Mouse (Mus musculus) frontal cortex, postnatal 10 days (tissue): ENCODE data around the gene Ostf1.
"Not testable (repeated sequence)": the region's sequence is repeated elsewhere in the genome, so short reads cannot be mapped to it uniquely, and the experiment has no call there.

ENCODE experiments used
- DNase-seq, 2 experiments: peaks; one replicate each; pipeline ENCODE4 v3.0.0; 2022; ENCODE audit warnings: low spot score in 2 of 2, mixed read lengths in 1 of 2

Ostf1 gene

DNA sequence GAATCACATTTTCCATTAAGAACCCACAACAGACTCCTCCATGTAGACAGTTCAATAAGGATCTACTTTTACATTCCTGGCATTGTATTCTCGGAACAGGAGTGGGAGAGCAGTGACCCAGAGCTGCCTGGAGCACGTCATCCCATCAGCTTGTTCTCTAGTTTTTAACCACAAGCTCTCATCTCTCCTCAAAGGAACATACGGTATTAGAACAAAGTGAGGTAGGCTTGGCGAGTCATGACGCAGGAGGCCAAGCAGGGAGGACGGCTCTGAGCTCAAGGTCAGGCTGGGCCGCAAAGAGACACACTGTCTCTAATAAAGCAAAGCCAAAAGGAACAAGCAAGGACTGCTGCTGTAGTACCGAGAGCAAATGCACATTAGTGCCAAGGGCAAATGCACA lies 32.6 kb downstream of the Ostf1 start:
- DNase-seq = no peak

DNA sequence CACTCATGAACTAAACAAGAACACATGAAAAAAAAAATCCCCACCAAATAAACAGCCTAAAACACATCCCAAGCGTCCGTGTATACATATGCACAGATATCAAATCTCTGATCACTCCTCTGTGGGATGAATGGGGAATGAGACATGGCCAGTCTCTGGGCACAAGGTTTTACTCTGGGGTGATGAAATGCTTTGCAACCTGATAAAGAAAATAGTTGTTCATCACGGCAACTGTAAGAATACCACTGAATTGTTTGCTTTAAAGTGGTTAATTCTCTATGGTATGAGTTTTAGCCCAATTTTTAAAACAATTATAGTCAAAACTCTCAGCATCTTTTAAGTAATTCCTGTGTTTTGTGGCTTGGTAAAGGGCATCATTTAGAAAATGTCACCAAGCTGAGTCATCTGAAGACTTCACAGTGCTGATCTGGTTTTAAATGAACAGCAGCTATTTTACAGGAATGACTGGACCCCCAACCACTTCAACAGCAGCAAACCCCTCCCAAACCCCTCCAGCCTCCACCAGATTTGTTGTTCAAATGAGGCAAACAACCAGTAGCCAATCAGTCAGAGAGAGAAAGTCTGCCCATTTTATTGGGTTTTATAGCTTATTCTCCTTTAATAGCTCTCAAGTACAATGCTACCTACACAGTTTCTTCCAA lies 33.2 kb downstream of the Ostf1 start:
- DNase-seq = no peak

GRCm38 (mm10) chr19:18597772-18598171 lies 33.9 kb downstream of the Ostf1 start:
- DNase-seq = no peak

GRCm38 (mm10) chr19:18596876-18597275 lies 34.7 kb downstream of the Ostf1 start:
- no peak for DNase-seq

GRCm38 (mm10) chr19:18593722-18594121 lies 37.9 kb downstream of the Ostf1 start:
- no peak for DNase-seq

DNA sequence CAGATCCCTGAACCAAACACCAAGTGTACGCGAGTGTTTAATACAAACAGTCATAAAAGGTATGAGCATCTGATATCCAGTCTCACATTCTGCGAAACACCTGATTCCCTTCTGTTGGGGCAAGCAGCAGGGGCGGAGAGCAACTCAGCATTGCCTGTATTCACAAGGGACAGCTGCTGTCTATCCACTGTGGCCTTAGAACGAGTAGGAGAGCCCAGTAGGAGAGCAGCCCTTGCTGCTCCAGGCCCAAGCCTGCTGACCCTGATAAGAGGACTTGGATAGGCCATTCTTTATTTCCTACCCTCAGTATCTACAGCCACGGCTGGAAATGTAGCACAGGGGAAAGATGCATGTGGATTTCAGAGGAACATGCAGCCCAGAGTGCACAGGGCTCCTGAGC lies 38.7 kb downstream of the Ostf1 start:
- no peak for DNase-seq

DNA sequence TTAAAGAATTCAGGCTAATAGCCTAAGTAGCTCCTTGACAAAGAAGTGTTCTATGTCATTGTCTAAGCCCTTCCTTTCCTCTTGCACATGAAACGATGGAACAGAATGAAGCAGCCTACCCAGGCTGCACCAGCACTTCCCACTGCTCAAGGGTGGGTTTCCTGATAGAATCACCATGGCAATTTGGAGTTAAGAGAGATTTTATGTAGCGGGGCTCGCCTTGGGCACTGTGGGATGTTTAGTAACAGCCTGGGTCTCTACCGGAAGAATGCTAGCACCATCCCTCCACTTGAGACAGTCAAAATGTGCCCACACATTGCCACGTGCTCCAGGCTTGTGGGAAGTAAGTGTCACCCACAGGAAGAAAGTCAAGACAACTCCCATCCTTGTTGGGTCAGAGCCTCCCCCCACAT lies 40.7 kb downstream of the Ostf1 start:
- DNase-seq = no peak

GRCm38 (mm10) chr19:18590234-18590633 lies 41.4 kb downstream of the Ostf1 start:
- no peak for DNase-seq

GRCm38 (mm10) chr19:18589276-18589675 lies 42.3 kb downstream of the Ostf1 start:
- DNase-seq = no peak

GRCm38 (mm10) chr19:18588801-18589200 lies 42.8 kb downstream of the Ostf1 start:
- DNase-seq = not testable (repeated sequence)

DNA sequence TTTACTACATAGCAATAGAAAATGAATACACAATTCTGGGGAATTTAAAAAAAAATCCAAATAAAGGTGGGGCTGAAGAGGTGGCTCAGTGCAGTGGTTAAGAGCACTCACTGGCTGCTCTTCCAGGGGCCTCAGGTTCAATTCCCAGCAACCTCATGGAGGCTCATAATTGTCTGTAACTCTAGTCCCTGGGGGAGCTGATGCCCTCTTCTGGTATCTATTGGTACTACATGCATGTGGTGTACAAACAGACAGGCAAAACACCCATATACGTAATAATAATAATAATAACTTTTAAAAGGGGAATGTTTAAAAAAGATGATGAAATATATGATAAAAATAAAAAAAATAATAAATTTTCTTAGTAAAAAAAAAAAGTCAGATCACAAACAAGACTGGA lies 43.4 kb downstream of the Ostf1 start:
- DNase-seq = no peak

DNA sequence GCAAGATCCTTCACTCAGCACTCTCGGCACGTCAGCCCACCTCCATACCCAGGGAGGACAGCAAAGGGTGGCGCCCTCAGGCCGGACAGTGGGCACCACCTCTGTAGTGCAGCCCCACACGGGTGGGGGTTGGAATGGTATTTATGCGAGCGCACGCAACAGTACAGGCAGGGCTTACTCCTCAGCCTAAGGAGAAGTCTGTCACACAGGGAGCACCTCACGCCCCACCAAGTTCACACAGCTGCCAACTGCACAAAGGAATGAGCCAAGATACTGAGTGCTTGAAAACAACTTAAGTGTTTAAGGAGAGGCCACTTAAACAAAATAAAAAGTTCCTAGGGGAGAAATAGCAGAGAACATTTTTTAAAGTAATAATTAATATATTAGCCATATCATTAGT lies 44.5 kb downstream of the Ostf1 start:
- DNase-seq = no peak

GRCm38 (mm10) chr19:18584621-18585020 lies 47.0 kb downstream of the Ostf1 start:
- DNase-seq = no peak

GRCm38 (mm10) chr19:18583706-18584105 lies 47.9 kb downstream of the Ostf1 start:
- no peak for DNase-seq

DNA sequence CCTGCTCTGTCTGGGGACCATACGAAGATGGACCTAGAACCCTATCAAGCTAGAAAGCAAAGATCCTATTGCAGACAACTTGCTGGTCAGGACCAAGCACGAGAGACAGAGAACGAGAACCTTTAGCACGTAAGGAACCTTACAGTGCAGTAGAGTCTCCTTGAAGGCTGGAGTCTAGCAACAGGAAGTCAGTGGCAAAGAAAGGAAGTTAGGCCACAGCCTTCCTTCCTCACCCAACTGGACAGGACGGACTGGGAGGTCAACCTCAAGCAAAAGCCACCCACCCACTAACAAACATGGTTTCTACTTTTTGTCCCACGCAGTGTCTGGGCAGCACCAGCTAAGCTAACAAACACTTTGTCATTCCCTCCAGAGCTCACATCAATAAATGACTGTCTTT lies 48.7 kb downstream of the Ostf1 start:
- no peak for DNase-seq

- no peak for DNase-seq
These were observed 49.4 kb downstream of the Ostf1 start for GRCm38 (mm10) chr19:18582226-18582625.

DNA sequence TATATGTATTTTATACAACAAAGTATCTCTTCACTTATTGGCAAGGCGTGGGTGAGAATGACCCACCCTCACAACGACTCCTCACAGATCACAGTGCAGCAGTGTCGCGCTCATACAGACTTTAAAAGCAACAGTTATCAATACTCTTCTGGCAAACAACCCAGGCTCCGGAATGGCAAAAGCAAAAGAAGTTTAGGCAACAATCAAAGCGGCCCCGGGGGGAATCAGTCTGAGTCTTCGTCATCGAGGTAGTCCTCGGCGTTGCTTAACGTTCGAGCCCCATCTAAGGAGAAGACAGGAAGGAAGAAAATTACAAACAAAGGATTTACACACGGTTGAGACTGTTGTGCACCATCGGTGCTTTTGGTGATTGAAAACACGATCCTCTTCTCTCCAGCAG lies 50.6 kb downstream of the Ostf1 start:
- no peak for DNase-seq

DNA sequence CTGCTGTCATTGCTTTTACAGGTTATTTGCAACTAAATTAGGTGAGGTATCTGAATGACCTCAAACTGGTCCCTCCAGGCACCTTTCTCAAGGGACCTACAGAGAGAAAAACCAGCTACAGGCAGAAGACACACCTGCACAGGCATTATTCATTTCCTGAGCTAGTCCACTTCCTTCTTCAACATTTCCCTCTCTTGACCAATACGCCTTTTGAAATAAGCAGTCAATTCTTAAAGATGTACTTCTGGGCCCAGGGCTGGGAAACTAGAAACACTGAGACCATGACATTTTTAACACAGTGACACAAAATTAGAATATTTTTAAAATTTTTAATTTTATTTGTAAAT lies 52.6 kb downstream of the Ostf1 start:
- no peak for DNase-seq

GRCm38 (mm10) chr19:18578216-18579011 lies 53.2 kb downstream of the Ostf1 start:
- DNase-seq = no peak

DNA sequence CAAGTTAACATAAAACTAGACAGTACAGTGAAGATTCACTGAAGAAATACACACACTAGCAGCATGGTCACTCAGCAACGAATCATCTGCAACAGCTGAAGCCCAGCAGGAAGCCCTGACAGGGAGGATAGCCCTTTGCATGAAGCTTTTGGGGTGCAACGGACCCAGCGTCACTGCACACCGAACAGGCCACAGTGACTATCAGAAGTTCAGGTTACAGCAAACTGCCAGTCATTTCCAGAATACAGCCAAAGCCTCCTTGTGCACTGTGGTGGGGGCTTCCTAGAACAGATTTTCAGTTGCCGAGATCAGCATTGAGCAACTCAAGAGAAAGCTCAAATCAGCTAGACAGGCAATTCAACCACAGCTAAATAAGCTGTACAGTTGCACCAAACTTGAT lies 54.3 kb downstream of the Ostf1 start:
- no peak for DNase-seq

DNA sequence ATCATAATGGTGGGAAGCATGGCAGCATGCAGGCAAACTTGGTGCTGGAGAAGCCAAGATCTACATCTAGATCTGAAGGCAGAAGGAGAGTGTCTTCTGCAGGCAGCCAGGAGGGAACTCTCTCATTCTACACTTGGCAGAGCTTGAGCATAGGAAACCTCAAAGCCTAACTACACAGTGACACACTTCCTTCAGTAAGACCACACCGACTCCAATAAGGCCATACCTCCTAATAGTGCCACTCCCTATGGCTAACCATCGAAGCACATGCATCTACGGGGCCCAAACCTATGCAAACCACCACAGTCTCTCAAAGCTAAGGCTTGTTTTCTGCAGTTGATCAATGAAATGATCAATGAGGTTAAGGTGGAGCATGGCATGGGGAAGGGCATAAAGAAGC lies 55.7 kb downstream of the Ostf1 start:
- no peak for DNase-seq

GRCm38 (mm10) chr19:18573907-18574306 lies 57.7 kb downstream of the Ostf1 start:
- DNase-seq = no peak

DNA sequence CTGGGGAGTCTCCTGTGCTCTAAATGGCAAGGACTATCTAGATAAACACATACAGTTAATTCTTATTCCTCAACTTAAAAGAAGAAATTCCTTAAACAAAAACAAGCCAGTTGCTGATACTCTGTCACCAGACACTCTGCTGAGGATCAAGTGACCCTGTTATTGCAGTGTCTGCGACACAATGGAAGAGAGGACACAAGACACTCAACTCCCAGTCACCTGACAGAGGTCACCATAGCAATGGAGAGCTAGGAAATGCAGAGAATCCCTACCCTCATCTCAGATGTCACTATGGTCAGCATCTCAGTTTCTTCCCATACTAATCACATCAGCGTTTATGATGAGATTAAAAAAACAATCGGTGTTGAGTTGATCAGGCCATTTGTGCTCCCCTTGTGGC lies 58.2 kb downstream of the Ostf1 start:
- no peak for DNase-seq

DNA sequence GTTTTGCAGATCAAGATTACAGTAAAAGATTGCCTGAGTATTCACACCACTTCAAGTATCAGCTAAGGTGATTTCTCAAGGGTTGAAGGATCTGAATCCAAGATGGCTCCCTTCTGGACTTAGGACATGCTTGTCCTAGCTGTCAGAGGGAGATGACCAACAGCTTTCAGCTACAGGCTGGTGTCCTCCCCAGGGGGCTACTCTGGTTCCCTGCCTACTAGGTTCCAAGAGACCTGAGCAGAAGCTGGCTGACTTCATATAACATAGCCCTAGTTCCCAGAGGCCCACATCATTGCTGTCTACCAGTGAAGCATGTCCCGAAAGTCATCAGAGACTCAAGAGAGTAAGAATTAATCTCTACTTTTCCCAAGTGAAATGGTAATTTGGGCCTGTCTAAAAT lies 62.1 kb downstream of the Ostf1 start:
- DNase-seq = no peak
